Mouse (Mus musculus): ENCODE measurements around the gene Col4a1.

Gene Col4a1

GRCm38 (mm10) chr8:11298531-11299316, 13.9 kb downstream of the Col4a1 start:
- DNase-seq: no peak

- DNase-seq: peak; percentile 53
These were observed 15.3 kb downstream of the Col4a1 start for GRCm38 (mm10) chr8:11297141-11297838.

- DNase-seq: no peak
These were observed 16.2 kb downstream of the Col4a1 start for GRCm38 (mm10) chr8:11296282-11296943.

DNA sequence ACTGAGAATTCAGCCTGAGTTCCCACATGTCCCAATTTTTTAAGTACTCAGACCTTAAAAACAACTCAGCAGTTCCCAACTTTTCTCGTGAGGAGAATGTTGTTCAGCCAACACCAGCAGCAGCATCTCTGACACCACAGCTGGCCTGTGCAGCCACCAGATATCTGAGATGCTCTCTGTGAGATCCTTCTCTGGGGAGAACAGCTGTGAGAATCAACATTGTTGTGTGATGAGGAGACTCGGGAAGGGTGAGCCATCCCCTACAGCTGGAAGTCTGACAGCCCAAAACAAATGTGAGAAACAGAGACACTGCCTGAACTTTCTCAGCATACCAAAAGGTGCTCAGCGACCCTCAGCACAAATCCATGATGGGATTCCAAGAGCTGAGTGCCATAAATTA, 20.0 kb downstream of the Col4a1 start:
- no peak for DNase-seq

DNA sequence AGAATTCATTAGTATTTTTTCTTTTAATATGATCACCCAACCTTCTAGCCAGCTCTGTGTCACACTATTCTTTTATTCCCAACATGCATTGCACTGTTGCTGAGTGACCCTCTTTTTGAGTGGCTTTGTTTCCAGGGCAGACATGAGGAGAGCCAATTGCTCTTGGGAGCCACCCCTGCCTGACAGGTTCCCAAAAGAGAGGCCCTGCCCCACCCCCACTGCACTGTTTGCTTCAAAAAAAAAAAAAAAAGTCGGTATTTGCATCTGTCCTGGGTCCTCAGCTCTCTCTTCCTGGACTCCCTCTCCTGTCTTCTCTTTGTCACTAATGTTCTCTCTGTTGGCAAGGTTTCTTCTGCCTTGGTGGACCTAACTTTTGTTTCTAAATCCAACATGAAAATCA, 22.1 kb downstream of the Col4a1 start:
- no peak for DNase-seq

DNA sequence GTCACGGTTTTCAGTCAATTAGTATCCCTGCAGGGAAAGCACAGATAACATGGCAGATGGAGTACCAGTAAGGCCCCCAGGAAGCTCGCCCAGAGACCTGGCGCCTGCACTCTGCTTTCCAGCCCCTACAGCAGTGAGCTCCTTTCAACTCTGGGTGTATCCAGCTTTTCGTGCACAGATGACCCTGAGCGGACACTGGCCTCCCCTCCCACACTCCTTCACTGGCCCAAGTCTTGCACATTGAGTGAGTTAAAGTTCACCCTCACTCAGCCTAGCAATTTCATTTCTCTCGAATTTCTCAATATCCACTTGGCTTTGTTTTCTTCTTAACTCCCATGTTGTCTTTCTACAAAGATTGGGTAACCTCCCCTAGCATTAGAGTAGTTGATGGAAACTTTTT, 24.3 kb downstream of the Col4a1 start:
- DNase-seq: no peak

GRCm38 (mm10) chr8:11287139-11287538, 25.5 kb downstream of the Col4a1 start:
- no peak for DNase-seq

GRCm38 (mm10) chr8:11285437-11285836, 27.2 kb downstream of the Col4a1 start:
- no peak for DNase-seq

DNA sequence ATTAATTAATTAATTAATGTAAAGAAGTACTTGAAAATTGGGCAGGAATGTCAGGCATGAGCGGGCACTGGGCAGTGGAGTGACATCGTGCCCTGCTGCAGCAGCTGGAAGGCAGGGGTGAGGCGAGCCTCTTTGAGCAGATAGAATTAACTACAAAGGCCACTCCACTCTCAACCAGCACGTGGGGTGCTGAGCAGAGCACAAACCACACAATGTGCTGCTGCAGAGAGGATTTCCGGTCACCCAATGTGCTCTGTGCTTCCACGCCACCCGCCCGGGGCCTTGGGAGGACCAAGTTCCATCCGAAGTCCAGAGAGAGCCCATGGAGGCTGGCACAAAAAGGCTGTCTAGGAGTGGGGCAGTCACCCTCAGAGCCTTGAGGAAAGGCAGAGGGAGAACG, 29.4 kb downstream of the Col4a1 start:
- DNase-seq: peak; percentile 64

GRCm38 (mm10) chr8:11282696-11283095, 29.9 kb downstream of the Col4a1 start:
- no peak for DNase-seq

- DNase-seq: peak; percentile 59
These were observed 30.5 kb downstream of the Col4a1 start for GRCm38 (mm10) chr8:11282139-11282538.

DNA sequence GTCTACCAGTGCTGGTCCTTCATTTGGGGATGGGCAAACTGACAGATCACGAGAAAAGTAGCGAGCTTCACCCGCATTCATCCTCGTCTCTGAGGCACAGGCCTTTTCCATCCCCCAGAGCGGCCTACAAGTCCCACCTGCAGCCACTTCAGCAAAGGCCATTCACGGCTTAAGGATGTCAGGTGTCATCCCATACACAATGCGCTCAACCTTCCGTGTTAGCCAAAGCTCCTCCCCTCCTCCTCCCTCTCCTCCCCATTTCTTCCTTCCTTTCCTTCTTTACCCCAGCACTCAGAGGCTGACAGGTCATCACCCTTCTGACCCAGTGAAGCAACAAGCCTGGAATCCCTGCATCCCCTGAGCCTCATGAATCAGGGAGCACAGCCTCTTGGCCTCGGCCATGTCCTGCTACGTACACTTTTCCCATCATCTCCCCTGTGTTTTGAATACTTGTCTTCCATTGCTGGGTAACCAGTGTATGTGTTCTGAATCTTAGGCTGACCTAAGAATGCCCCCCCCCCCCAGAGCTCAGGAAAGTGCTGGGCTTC, 31.8 kb downstream of the Col4a1 start:
- no peak for DNase-seq

GRCm38 (mm10) chr8:11279296-11279826, 33.3 kb downstream of the Col4a1 start:
- DNase-seq: peak; percentile 93

- no peak for DNase-seq
These were observed 34.5 kb downstream of the Col4a1 start for GRCm38 (mm10) chr8:11278101-11278611.

DNA sequence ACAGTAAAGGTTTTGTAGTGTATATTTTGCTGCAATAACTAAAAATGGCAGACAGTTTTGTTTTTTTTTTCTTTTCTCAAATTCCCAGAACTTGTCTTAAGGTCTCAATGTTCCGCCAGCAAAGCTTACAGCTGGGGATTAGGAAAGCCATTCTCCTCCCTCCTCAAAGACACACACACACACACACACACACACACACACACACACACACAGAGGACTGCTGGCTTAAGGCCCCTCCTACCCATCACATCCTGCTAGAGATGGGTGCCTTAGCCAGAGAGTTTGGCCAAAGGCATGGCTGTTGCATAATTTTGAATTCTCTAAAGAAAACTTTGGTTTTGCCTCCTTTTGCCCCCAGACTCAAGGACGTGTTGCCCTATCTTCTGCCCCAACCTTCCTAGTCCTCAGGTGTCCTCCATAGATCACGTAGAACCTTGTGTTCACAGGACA, 35.0 kb downstream of the Col4a1 start:
- no peak for DNase-seq

DNA sequence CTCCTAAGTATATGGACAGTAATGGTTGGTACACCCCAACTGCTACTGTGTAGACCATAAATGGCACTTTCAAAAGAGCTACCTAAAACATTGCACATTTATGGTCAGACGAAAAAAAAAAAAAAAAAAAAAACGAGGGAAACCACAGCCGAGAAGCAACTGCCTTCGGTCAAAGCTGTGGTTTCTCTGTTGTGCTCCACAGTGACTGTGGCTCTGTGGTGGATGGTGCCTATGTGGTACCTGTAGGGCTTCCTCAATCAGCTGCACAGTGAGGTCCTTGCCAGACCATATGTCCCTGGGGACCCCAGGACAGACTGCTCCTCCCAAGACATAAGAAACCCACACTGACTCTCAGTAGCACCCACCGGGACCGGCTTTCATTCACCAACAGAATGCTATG, 36.3 kb downstream of the Col4a1 start:
- DNase-seq: no peak

GRCm38 (mm10) chr8:11274415-11274814, 38.2 kb downstream of the Col4a1 start:
- no peak for DNase-seq

- DNase-seq: no peak
These were observed 39.0 kb downstream of the Col4a1 start for GRCm38 (mm10) chr8:11273506-11274158.

DNA sequence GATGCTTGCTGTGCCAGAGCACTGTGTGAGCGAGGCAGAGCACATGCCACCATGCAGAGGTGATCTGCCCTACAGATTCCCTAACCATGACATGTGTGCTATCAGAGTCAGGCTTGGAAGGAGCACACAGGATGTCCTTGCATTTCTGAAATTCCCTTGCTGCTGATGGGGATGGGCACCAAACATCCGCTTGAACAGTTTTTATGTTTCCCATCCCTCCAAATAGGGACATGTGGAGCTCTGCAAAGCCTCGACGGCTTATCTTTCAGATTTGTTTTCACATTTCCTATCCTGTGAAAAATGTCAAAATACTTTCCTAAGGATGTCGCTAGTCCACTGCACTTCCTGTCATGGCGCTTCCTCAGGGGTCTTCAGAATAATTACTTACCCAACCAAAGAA, 40.4 kb downstream of the Col4a1 start:
- no peak for DNase-seq

GRCm38 (mm10) chr8:11270826-11271225, 41.8 kb downstream of the Col4a1 start:
- peak; percentile 65 for DNase-seq

GRCm38 (mm10) chr8:11268753-11269152, 43.9 kb downstream of the Col4a1 start:
- DNase-seq: no peak

DNA sequence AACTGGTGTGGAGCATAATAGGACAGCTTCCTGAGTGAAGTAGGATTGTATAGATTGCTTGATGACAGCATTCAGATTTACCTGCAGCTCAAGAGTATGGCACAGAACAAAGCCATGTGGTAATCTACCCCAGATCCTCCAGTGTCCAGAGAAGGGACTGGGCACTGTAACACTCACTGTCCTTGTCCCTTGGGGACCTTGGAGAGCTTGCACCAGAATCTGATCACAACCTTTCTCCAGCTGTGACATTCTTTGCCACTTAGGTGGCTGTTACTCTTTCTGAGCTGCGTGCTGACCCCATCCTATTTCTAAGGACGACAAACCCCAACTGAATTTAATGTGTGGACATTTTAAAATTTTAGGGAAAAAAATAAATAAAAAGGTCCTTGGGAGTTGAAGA, 46.2 kb downstream of the Col4a1 start:
- no peak for DNase-seq
